Mouse (Mus musculus): ENCODE results near the gene Timp4.

DNA sequence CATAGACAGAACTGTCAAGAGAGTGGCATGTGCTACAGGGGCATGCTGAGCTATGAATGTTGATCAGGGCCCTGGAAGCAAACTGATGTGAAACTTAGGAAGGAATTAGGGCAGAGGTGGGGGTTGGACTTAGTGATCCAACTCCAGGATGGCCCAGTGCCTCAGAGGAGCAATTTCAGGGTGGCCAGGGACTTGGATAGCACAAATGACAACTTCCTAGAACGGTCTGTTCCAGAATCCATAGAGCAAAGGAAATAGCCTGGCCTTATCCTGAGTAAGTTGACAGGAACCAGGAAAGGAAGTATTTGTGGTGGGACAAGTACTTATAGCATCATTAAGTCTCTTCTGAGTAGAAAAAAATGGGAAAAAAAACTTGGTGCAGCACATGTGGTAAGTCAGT lies 19.4 kb downstream of the Timp4 start:
- no peak for TF ChIP-seq POLR2A (IDR thresholded peaks at IDR 0.05; ENCODE audit: control insufficient read depth, low read depth, low read length)
- TF ChIP-seq CTCF (IDR thresholded peaks at IDR 0.05; ENCODE audit: control insufficient read depth, insufficient read depth, insufficient replicate concordance, low read depth, low read length): no peak
